Mouse (Mus musculus): ENCODE results near the gene Slc15a4. TPM values are rescaled to one million over a fixed set of nuclear protein-coding genes. Genes with fewer than 3 reads are reported as not detected.

The Slc15a4 gene
- 148 TPM for polyA plus RNA-seq (2014; fragmentation: Illumina TruSeq; extraction: RNeasy Lipid Tissue Mini Kit (QIAGEN cat#74804); ENCODE audit: low read depth, low replicate concordance)

GRCm38 (mm10) chr5:127632167-127633145, at the start of gene Slc15a4, which contains the start of gene Glt1d1:
Slc15a4 (minus strand) TSS chr5:127632897.
Glt1d1 (plus strand) TSS chr5:127632262.

Other genes starting within 250 kb of the Slc15a4 start
- 2.0 TPM for gene Glt1d1, start 635 bp downstream of the Slc15a4 start, polyA plus RNA-seq (2014; fragmentation: Illumina TruSeq; extraction: RNeasy Lipid Tissue Mini Kit (QIAGEN cat#74804); ENCODE audit: low read depth, low replicate concordance)

Data from kidney, adult 10 weeks (tissue).